Mouse (Mus musculus): ENCODE results near the gene Batf3. TPM values are rescaled to one million over a fixed set of nuclear protein-coding genes. Genes with fewer than 3 reads are reported as not detected.
A peak's percentile ranks its signal among the peaks of the same experiment; 100 is the strongest.
"Not testable (repeated sequence)": the region's sequence is repeated elsewhere in the genome, so short reads cannot be mapped to it uniquely, and the experiment has no call there.

Batf3 gene
- polyA plus RNA-seq, 1 experiment from 2014 or later, result 4.3 TPM

- 34% methylated on average over 5 of the region's 5 CpGs for WGBS
- Histone ChIP-seq H3K36me3 (no peaks in the 10 kb centered on the region), H3K9ac (no peak overlapping the region), H3K4me3 (no peak overlapping the region), H3K4me1 (peaks cover 9% of the 10 kb centered on the region; the same call in 1 of the 2 replicates), H3K27me3 (replicated peaks) (no peaks in the 10 kb centered on the region), H3K9me3 (0 out of 2 replicates have a peak, but pooled peaks cover 11% of the 10 kb centered on the region), H3K4me2 (no peak overlapping the region), H3K27ac (replicated peaks) (0 out of 2 replicates have a peak overlapping the region, but pooled peaks have one; percentile 32)
- ATAC-seq (ENCODE audit: extremely low read depth, insufficient number of reproducible peaks, low FRiP score, low TSS enrichment), result no peak
Observed at GRCm38 (mm10) chr1:191132934-191133333, 35.3 kb downstream of the Batf3 start.

GRCm38 (mm10) chr1:191135406-191135805 is 37.8 kb downstream of the Batf3 start:
- Histone ChIP-seq H3K9ac (no peak overlapping the region), H3K27ac (replicated peaks) (no peak overlapping the region), H3K4me3 (no peak overlapping the region), H3K4me1 (peaks cover 19% of the 10 kb centered on the region), H3K36me3 (no peaks in the 10 kb centered on the region), H3K4me2 (no peak overlapping the region), H3K9me3 (no peaks in the 10 kb centered on the region), H3K27me3 (replicated peaks) (no peaks in the 10 kb centered on the region)
- 59% methylated on average over 4 of the region's 4 CpGs for WGBS
- no peak for ATAC-seq (ENCODE audit: extremely low read depth, insufficient number of reproducible peaks, low FRiP score, low TSS enrichment)

- no peak for ATAC-seq (ENCODE audit: extremely low read depth, insufficient number of reproducible peaks, low FRiP score, low TSS enrichment)
- Histone ChIP-seq H3K27me3 (replicated peaks) (no peaks in the 10 kb centered on the region), H3K9me3 (0 out of 2 replicates have a peak, but pooled peaks cover 4% of the 10 kb centered on the region), H3K4me2 (no peak overlapping the region), H3K9ac (no peak overlapping the region), H3K36me3 (no peaks in the 10 kb centered on the region), H3K27ac (replicated peaks) (0 out of 2 replicates have a peak overlapping the region, but pooled peaks have one; percentile 21), H3K4me3 (no peak overlapping the region), H3K4me1 (peaks cover 9% of the 10 kb centered on the region; the same call in 1 of the 2 replicates)
- 90% methylated on average over 4 of the region's 4 CpGs for WGBS
Observed at GRCm38 (mm10) chr1:191138436-191138835, 40.8 kb downstream of the Batf3 start.

GRCm38 (mm10) chr1:191138874-191139495 is 41.3 kb downstream of the Batf3 start:
- no peak; the same call in 1 of the 2 replicates for ATAC-seq (ENCODE audit: extremely low read depth, insufficient number of reproducible peaks, low FRiP score, low TSS enrichment)
- no peak overlapping the region for H3K4me2 ChIP-seq
- 0 out of 2 replicates have a peak, but pooled peaks cover 4% of the 10 kb centered on the region for H3K9me3 ChIP-seq
- H3K27ac ChIP-seq (replicated peaks), result 0 out of 2 replicates have a peak overlapping the region, but pooled peaks have one; percentile 32
- H3K9ac ChIP-seq, result no peak overlapping the region
- H3K4me3 ChIP-seq, result no peak overlapping the region
- no peaks in the 10 kb centered on the region for H3K27me3 ChIP-seq (replicated peaks)
- WGBS, result 21% methylated on average over 7 of the region's 7 CpGs
- no peaks in the 10 kb centered on the region for H3K36me3 ChIP-seq
- H3K4me1 ChIP-seq, result peaks cover 9% of the 10 kb centered on the region; the same call in 1 of the 2 replicates

- no peak overlapping the region for H3K27ac ChIP-seq (replicated peaks)
- ATAC-seq (ENCODE audit: extremely low read depth, insufficient number of reproducible peaks, low FRiP score, low TSS enrichment), result no peak
- no peak overlapping the region for H3K4me2 ChIP-seq
- 0 out of 2 replicates have a peak, but pooled peaks cover 4% of the 10 kb centered on the region for H3K9me3 ChIP-seq
- H3K4me1 ChIP-seq, result peaks cover 9% of the 10 kb centered on the region; the same call in 1 of the 2 replicates
- no peak overlapping the region for H3K9ac ChIP-seq
- no peaks in the 10 kb centered on the region for H3K27me3 ChIP-seq (replicated peaks)
- no peak overlapping the region for H3K4me3 ChIP-seq
- no peaks in the 10 kb centered on the region for H3K36me3 ChIP-seq
- 80% methylated on average over 8 of the region's 8 CpGs for WGBS
Observed at GRCm38 (mm10) chr1:191140983-191141382, 43.3 kb downstream of the Batf3 start.

GRCm38 (mm10) chr1:191149489-191149888 is 51.8 kb downstream of the Batf3 start:
- not testable (repeated sequence) for H3K27ac ChIP-seq (replicated peaks); ATAC-seq (ENCODE audit: extremely low read depth, insufficient number of reproducible peaks, low FRiP score, low TSS enrichment)
- WGBS, result 72% methylated on average over 5 of the region's 5 CpGs

GRCm38 (mm10) chr1:191150924-191151605 is 53.4 kb downstream of the Batf3 start:
- Histone ChIP-seq H3K27ac (replicated peaks) (peak overlapping the region; percentile 28; the same call in 1 of the 2 replicates), H3K9me3 (no peaks in the 10 kb centered on the region), H3K4me3 (no peak overlapping the region), H3K27me3 (replicated peaks) (no peaks in the 10 kb centered on the region), H3K36me3 (no peaks in the 10 kb centered on the region), H3K4me2 (no peak overlapping the region), H3K4me1 (peaks cover 12% of the 10 kb centered on the region), H3K9ac (no peak overlapping the region)
- WGBS, result 58% methylated on average over 8 of the region's 8 CpGs
- ATAC-seq (ENCODE audit: extremely low read depth, insufficient number of reproducible peaks, low FRiP score, low TSS enrichment), result no peak

More at GRCm38 (mm10) chr1:191149489-191149888, 51.8 kb downstream of the Batf3 start:
- H3K4me2 ChIP-seq; H3K27me3 ChIP-seq (replicated peaks); H3K9ac ChIP-seq; H3K9me3 ChIP-seq; H3K4me1 ChIP-seq; H3K36me3 ChIP-seq; H3K4me3 ChIP-seq: not testable (repeated sequence)

- peak overlapping the region; percentile 85; the same call in 1 of the 2 replicates for H3K27ac ChIP-seq (replicated peaks)
- no peaks in the 10 kb centered on the region for H3K36me3 ChIP-seq
- H3K4me1 ChIP-seq, result peaks cover 12% of the 10 kb centered on the region
- no peaks in the 10 kb centered on the region for H3K27me3 ChIP-seq (replicated peaks)
- H3K9ac ChIP-seq, result no peak overlapping the region
- no peak for ATAC-seq (ENCODE audit: extremely low read depth, insufficient number of reproducible peaks, low FRiP score, low TSS enrichment)
- H3K9me3 ChIP-seq, result peaks cover 8% of the 10 kb centered on the region; the same call in 1 of the 2 replicates
- H3K4me2 ChIP-seq, result no peak overlapping the region
- WGBS, result 14% methylated on average over 4 of the region's 4 CpGs
- no peak overlapping the region for H3K4me3 ChIP-seq
Observed at GRCm38 (mm10) chr1:191153052-191153451, 55.4 kb downstream of the Batf3 start.

- Histone ChIP-seq H3K27me3 (replicated peaks) (no peaks in the 10 kb centered on the region), H3K27ac (replicated peaks) (peak overlapping the region; percentile 85), H3K36me3 (no peaks in the 10 kb centered on the region), H3K9me3 (peaks cover 8% of the 10 kb centered on the region; the same call in 1 of the 2 replicates), H3K4me1 (peaks cover 12% of the 10 kb centered on the region), H3K4me3 (no peak overlapping the region), H3K4me2 (no peak overlapping the region), H3K9ac (no peak overlapping the region)
- 25% methylated on average over 3 of the region's 3 CpGs for WGBS
- ATAC-seq (ENCODE audit: extremely low read depth, insufficient number of reproducible peaks, low FRiP score, low TSS enrichment), result no peak
Observed at GRCm38 (mm10) chr1:191154314-191154713, 56.7 kb downstream of the Batf3 start.

Data from heart, embryonic 13.5 days (tissue).